Mouse (Mus musculus) lung, postnatal 0 days (tissue): Measurements from ENCODE around the gene Dnaic2. TPM values are rescaled to one million over a fixed set of nuclear protein-coding genes. Genes with fewer than 3 reads are reported as not detected.
A peak's percentile ranks its signal among the peaks of the same experiment; 100 is the strongest.

ENCODE experiments used
- ATAC-seq: fragments of 200-750 bp; cut with Nextera tagmentation; 2 replicates; pipeline ENCODE4 v1.8.0; 2017; ENCODE audit warnings: moderate library complexity
- DNase-seq: peaks from one replicate; pipeline ENCODE4 v3.0.0-alpha.2; 2016; ENCODE audit warnings: low spot score
- H3K27ac ChIP-seq: fragments of 300-500 bp; sonication (generic); 2 replicates; pipeline ENCODE4 v1.5.1; 2014; ENCODE audit warnings: antibody characterized with exemption, mild to moderate bottlenecking, low read length, mixed read lengths
- H3K27me3 ChIP-seq: fragments of 300-500 bp; sonication (generic); replicated peaks from 2 replicates; pipeline ENCODE4 v1.6.1; 2014; ENCODE audit warnings: low read length, mixed read lengths; ENCODE audit not compliant: insufficient read depth
- H3K36me3 ChIP-seq: fragments of 300-500 bp; sonication (generic); 2 replicates; pipeline ENCODE4 v1.6.1; 2014; ENCODE audit warnings: low read length, mixed read lengths; ENCODE audit not compliant: insufficient read depth
- H3K4me1 ChIP-seq: fragments of 300-500 bp; sonication (generic); 2 replicates; pipeline ENCODE4 v1.6.1; 2014; ENCODE audit warnings: antibody characterized with exemption, low read depth, low read length, mixed read lengths; ENCODE audit not compliant: insufficient read depth
- H3K4me2 ChIP-seq: fragments of 300-500 bp; sonication (generic); replicated peaks from 2 replicates; pipeline ENCODE4 v1.6.1; 2014; ENCODE audit warnings: low read depth, mild to moderate bottlenecking, low read length, moderate library complexity, mixed read lengths
- H3K4me3 ChIP-seq: fragments of 300-500 bp; sonication (generic); 2 replicates; pipeline ENCODE4 v1.5.1; 2014; ENCODE audit warnings: low read depth, low read length
- H3K9ac ChIP-seq: fragments of 300-500 bp; sonication (generic); replicated peaks from 2 replicates; pipeline ENCODE4 v1.6.1; 2014; ENCODE audit warnings: low read depth, mild to moderate bottlenecking
- H3K9me3 ChIP-seq: fragments of 300-500 bp; sonication (generic); 2 replicates; pipeline ENCODE4 v1.6.1; 2016; ENCODE audit warnings: low read length, mixed read lengths
- CTCF ChIP-seq: IDR thresholded peaks from 2 replicates; pipeline ENCODE4 v1.5.1; 2016; ENCODE audit warnings: antibody characterized with exemption, mild to moderate bottlenecking
- EP300 ChIP-seq: IDR thresholded peaks from 2 replicates; pipeline ENCODE4 v1.6.1; 2016; ENCODE audit warnings: antibody characterized with exemption, mild to moderate bottlenecking, control low read depth
- WGBS: fragments of 180-500 bp; shearing (Covaris S2); extraction: QIAGEN DNeasy Blood & Tissue Kit; methylation state at CpG from one replicate; pipeline ENCODE4 v1.1.7; 2014; 5-methylcytosine and 5-hydroxymethylcytosine counted together
- polyA plus RNA-seq: library from polyadenylated mRNA; unstranded; fragments of >200 nt; fragmentation: Nextera tagmentation; extraction: Ambion mirVana; gene quantifications from 2 replicates; pipeline ENCODE4 v1.2.1, GENCODE M21; 2015

Gene Dnaic2
- polyA plus RNA-seq, 1 experiment from 2014 or later = 6.4 TPM

DNA sequence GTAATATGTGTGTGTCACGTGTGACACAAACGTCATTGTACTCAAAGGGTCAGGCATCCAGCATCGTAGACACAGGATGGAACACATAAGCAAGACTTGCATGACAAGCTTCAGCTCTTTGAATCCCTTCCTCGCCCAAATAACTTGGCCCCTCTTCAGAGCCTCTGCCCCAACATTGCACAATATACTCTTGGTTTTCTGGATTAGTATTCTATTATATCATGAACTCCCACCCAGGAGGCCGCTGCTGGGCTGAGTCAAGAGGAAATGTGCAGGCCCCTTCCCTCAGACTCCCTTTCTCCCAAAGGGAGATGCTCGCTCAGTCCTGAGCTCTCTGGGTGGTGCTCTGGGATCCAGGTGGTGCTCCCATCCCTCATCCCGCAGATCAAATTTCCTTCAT lies 28.7 kb upstream of the Dnaic2 start:
- TF ChIP-seq CTCF (no peak), EP300 (no peak)
- no peak overlapping the region for H3K4me2 ChIP-seq
- DNase-seq (no peak), ATAC-seq (peak; percentile 19; the same call in 1 of the 2 replicates)
- no peaks in the 10 kb centered on the region for H3K9me3 ChIP-seq
- H3K9ac ChIP-seq = no peak overlapping the region
- H3K27ac ChIP-seq = no peak overlapping the region
- 79% methylated on average over 7 of the region's 7 CpGs for WGBS
- no peak overlapping the region for H3K4me3 ChIP-seq
- H3K4me1 ChIP-seq = no peaks in the 10 kb centered on the region
- H3K36me3 ChIP-seq = no peaks in the 10 kb centered on the region
- H3K27me3 ChIP-seq = no peaks in the 10 kb centered on the region

DNA sequence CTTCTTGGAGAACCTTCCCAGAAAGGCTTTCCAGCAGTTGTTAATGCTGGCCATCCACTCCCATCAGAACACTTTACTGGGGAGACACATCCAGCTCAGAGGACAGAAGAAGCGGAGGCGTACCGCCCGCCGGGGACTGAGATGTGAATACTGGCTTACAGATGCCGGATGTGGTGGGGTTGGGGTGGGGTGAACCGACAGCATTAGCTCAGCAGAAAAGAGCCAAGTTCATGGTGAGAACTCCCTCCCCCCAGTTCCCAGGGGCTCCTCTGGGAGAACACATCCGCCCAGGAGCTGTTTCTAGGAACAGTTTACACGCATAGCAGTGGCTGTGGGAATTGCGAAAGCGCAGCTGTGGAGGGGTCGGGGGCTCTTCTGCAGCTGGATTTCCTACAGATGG lies 27.7 kb upstream of the Dnaic2 start:
- DNase-seq = peak; percentile 66
- no peak overlapping the region for H3K4me3 ChIP-seq
- TF ChIP-seq CTCF (no peak), EP300 (0 out of 2 replicates have a peak, but pooled peaks have one; percentile 17)
- H3K36me3 ChIP-seq = no peaks in the 10 kb centered on the region
- H3K4me1 ChIP-seq = no peaks in the 10 kb centered on the region
- no peak overlapping the region for H3K9ac ChIP-seq
- no peaks in the 10 kb centered on the region for H3K27me3 ChIP-seq
- H3K27ac ChIP-seq = no peak overlapping the region
- no peak overlapping the region for H3K4me2 ChIP-seq
- ATAC-seq = peak; percentile 81
- WGBS = 60% methylated on average over 12 of the region's 12 CpGs
- H3K9me3 ChIP-seq = no peaks in the 10 kb centered on the region

DNA sequence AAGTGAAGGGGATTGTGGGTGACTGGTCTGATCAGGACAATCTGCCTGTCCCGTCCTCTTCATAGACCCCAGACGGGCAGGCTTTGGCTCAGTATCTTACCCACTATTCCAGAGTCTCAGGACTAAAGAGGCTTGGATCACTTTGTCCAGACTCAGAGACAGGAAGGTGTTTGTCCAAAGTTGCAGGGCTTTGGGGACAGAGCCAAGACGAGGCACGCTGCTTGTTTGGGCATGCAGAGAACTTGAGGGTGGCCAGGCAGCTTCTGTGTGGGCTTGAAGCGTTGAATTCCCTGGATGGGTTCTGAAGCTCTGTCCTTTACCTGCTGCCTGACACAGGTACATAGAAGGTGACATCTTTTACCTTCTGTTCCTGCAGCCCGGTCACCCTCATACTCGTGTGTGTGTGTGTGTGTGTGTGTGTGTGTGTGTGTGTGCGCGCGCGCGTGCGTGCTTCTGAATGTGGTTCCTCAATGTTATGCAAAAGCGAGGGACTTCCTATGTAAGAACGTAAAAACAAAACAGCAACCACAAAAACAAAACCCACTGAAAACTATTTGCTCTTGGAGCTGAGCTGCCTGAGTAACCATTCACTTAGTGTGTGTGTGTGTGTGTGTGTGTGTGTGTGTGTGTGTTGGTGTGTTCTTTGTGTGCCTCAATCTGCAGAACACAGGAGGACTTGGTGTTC lies 24.8 kb upstream of the Dnaic2 start:
- ATAC-seq (no peak), DNase-seq (no peak)
- Histone ChIP-seq H3K36me3 (no peaks in the 10 kb centered on the region), H3K4me2 (no peak overlapping the region), H3K9ac (no peak overlapping the region), H3K27me3 (no peaks in the 10 kb centered on the region), H3K4me1 (no peaks in the 10 kb centered on the region), H3K9me3 (no peaks in the 10 kb centered on the region), H3K27ac (no peak overlapping the region), H3K4me3 (no peak overlapping the region)
- WGBS = 78% methylated on average over 15 of the region's 15 CpGs
- TF ChIP-seq EP300 = no peak
- TF ChIP-seq CTCF = no peak

DNA sequence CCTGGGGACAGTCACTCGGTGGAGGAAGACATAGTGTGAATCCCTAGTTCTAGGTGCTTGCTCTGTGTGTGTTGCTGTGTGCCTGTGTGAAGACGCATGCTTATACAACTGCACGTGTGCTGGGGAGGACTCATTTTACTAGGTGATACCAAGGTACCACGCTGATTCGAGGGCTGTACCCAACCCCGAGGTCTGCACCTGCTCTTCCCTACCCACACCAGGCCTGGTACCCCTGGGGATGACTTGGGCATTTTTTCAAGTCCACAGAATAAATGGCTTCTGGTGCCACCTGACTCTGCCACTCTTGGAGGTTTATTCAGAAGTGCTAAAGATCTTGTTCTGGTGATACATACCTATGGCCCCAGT lies 24.2 kb upstream of the Dnaic2 start:
- Histone ChIP-seq H3K9me3 (no peaks in the 10 kb centered on the region), H3K27ac (no peak overlapping the region), H3K27me3 (no peaks in the 10 kb centered on the region), H3K36me3 (no peaks in the 10 kb centered on the region), H3K9ac (no peak overlapping the region), H3K4me2 (no peak overlapping the region), H3K4me3 (no peak overlapping the region), H3K4me1 (no peaks in the 10 kb centered on the region)
- no peak for DNase-seq
- 75% methylated on average over 6 of the region's 6 CpGs for WGBS
- ATAC-seq = no peak
- TF ChIP-seq CTCF (no peak), EP300 (no peak)

DNA sequence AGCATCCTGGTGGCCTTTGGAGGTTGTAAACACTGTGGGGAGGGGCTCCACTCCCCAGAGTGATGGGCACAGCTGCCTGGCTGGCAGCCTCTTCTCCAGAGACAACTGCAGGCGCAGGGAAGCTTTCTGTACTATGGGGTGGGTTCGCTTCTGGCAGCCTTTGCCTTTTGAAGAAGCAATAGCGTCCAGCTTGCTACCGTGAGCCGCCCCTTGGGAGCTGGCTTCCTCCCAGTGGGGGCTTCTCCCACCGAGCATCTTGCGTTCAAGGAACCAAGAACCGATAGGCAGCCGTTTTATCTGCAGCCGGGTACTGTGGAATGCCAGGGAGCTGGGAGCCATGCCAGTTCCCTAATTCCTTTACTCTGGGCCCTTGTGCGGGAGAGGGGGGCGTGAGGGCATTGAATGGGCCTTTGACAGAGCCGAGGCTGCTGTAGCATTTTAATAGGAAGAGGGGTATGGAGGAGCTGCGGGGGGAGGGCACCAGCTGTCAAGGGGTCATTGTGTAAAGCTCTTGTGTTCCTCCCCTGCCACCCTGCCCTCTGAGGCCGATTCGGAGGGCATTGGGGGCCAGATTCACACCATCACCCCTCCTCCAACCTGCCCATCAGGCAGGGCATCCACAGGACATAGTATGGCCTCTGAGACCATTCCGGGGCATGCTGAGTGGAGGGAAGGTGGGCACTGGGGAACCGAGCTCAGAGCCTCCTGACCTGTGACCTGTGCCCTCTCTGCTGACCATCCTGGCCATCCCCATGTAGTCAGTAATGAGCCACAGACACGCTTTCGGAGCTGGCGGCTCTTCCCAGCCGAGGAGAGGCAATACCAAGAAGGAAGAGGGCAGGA lies 22.9 kb upstream of the Dnaic2 start:
- no peaks in the 10 kb centered on the region for H3K36me3 ChIP-seq

DNA sequence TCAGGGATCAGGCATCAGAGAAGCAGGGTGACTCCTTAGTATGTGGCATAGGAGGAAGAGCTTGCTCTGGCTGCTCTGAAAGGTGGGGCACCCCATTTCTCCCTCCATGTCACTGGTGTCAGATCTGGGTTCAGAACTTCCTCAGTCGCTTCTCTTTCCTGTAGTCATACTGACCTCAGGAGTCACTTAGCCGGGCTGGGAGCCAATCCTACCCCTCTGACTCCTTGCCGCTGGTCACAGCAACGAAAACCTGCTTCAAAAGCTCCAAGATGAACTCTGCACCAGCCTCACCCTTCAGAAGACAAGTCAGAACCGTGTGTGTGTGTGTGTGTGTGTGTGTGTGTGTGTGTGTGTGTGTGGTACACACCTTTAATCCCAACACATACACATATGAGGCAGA lies 20.9 kb upstream of the Dnaic2 start:
- Histone ChIP-seq H3K27ac (no peak overlapping the region), H3K9me3 (no peaks in the 10 kb centered on the region), H3K27me3 (no peaks in the 10 kb centered on the region), H3K9ac (no peak overlapping the region), H3K4me1 (no peaks in the 10 kb centered on the region), H3K4me2 (no peak overlapping the region), H3K36me3 (no peaks in the 10 kb centered on the region), H3K4me3 (no peak overlapping the region)
- TF ChIP-seq CTCF (no peak), EP300 (no peak)
- 73% methylated on average over 5 of the region's 5 CpGs for WGBS
- DNase-seq (no peak), ATAC-seq (no peak)

More for the DNA sequence above, 22.9 kb upstream of the Dnaic2 start:
- no peak overlapping the region for H3K9ac ChIP-seq
- no peak overlapping the region for H3K27ac ChIP-seq
- ATAC-seq = no peak
- H3K4me2 ChIP-seq = no peak overlapping the region
- H3K9me3 ChIP-seq = no peaks in the 10 kb centered on the region
- no peaks in the 10 kb centered on the region for H3K4me1 ChIP-seq
- TF ChIP-seq EP300 = no peak
- no peak for TF ChIP-seq CTCF
- 54% methylated on average over 22 of the region's 22 CpGs for WGBS
- no peak overlapping the region for H3K4me3 ChIP-seq
- no peak for DNase-seq
- H3K27me3 ChIP-seq = no peaks in the 10 kb centered on the region
